Mouse (Mus musculus) testis, postnatal 14 days (tissue): Measurements from ENCODE around the gene Olfr1339.

ENCODE experiments used
- DNase-seq: peaks from one replicate; pipeline ENCODE4 v3.0.0; 2021; ENCODE audit warnings: low spot score

Gene Olfr1339

DNA sequence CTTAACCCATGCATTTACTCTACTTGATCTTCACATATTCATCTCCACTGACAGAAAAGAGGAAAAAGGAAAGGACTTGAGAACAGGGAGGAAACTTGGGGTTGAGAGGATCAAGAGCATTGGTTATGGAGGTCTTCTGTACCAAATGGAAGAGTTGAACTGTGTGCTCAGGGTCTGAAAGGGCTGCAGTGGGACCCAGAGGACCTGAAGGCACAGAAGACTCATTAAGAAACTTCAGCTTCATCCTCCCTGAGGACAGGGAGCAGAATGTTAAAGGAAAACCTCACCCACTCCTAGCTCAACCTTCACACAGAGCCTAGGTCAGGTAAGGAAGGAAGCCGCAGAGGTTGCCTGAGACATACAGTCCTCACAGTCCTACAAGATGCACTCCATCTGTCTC is at the start of gene Olfr1339:
Gene Olfr1339 (plus strand): TSS at position 301 of the 400 bp plus-strand sequence.
- DNase-seq, result no peak

DNA sequence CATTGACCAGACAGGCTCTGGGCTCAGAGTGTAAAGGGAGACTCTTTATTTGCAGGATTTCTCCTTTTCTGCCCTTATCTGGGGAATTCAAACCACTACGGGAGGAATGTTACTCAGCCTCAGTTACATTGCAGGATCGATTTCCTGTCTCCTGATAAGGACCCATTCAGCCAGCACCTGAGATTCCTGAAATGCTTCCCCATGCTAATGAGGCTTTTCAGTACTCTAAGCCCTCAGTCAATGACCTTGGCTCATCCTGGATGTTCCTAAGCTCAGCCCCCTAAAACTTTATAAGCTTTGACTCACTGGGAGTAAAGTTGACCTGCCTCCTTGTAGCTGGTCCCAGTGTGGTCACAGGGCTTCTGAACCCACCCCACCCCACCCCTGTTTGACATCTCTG is 44.9 kb upstream of the Olfr1339 start:
- no peak for DNase-seq

DNA sequence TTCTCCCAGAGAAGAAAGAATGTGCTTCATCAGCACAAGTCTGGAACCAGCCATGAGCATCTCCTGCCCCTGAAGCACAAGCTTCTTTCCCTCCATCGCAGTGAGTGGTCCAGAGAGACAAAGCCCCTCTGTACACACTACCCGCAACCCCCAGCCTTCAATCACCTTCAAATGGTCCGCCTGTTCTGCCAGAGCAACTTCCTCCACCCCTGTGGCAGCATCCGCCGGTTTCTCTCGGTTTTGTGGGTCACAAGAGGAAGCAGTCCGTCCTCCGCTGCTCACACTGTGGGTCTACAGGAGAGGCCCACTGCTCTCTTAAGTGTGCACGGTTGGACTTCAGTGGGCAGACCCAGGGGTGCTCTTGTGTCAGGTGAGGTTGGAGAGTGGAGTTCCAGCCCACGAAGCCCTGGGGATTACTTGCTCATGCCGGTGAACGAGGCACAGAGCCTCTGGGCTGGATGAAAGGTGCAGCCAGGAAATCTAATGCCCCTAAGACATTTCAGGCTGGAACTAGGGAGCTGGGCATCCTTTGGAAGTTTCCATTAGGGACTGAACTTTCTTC is 39.5 kb upstream of the Olfr1339 start, which contains the start of gene Olfr1342:
Gene Olfr1342 (minus strand): TSS at position 345 of the 562 bp plus-strand sequence.
- DNase-seq, result no peak

DNA sequence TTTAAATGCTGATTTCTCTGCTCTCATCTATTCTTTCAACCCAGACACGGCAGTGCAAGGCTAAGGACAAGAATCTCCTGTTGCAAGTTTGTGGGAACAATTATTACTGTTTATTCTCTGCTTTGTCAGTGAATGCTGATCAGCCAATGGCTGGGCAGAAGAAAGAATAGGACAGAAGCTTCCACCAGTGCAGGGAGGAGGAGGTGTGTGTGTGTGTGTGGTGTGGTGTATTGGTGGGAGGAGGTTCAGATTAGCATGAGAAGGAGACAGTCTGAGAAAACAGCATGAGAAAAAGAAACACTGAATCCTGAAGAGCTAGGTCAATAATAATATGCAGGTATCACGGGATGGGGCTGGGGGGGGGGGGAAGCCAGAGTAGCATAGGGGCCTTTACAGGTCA is 38.2 kb upstream of the Olfr1339 start:
- DNase-seq, result no peak

DNA sequence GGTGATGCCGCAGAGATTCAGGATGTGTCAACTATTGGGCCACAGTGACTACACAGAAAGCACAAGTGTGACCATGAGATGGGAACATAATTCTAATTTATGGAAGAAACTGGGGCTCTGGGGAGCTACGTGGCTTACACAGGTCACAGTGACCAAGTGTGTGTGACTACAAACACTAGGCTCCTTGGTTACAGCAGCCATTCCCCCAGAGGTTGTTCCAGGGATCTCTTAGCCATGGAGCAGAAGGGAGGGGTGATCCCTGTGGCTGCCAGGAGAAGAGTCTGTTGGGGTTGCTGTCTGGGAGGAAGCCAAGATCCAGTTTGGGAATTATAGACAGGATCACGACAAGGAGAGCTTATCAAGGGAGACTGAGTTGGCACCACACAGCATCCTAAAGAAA is 28.8 kb upstream of the Olfr1339 start, which contains the start of gene Olfr1341:
Gene Olfr1341 (plus strand): TSS at position 301 of the 400 bp plus-strand sequence.
- DNase-seq, result no peak

DNA sequence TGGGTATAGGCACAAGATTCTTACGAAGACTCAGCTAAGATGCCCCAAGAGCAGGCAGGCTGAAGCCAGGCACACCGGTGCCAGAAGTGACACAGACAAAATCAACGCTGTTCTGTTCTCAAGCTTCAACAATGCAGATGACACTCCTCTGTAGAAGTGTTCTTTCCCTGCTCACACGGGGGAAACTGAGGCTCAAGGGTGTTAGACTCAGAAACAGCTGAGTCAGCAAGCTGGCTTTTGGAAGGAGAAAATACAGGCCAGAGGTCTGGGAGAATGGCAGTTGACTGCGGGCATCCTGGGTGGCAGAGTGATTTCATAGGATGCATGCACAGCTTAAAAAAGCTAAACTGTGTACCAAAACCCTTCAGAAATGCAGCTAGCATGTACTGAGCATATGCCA is 23.9 kb upstream of the Olfr1339 start:
- no peak for DNase-seq

DNA sequence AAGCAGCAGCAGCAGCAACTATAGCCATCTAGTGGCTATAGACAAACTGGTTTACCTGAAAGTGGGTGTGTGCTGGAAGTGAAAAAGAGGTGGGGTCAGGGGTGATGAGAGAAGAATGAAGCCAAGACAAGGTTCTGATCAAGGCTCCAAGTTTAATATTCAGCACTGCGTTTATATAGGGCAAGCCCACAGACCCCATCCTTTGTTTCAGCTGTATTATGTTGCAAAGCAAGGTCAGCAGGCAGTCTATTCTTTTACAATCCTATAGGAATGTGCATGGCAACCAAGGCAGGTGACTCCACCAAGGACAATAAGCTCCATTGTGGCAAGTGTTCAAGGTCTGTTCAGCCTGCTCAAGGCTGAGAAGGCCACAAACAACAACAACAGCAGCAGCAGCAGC is 20.3 kb upstream of the Olfr1339 start:
- no peak for DNase-seq

DNA sequence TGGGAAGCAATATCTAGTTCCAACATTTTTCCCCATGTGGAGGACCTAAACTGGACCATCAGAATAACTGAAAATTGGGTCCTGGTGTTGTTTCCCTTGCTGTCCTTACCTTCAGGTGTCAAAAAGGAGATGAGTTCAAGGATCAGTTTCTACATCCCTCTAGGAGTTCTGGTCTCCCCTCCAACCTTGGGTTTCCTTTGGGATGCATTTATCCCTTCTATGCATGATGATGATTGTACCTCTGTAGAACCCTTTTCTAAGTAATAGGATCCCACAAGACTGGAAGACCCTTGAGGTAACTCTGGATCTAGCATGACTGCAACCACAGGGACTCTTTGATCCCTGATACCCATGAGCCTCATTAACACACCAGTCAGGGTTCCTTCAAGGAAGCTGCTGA is 12.1 kb upstream of the Olfr1339 start, which contains the start of gene Olfr1340:
Gene Olfr1340 (plus strand): TSS at position 301 of the 400 bp plus-strand sequence.
- no peak for DNase-seq

DNA sequence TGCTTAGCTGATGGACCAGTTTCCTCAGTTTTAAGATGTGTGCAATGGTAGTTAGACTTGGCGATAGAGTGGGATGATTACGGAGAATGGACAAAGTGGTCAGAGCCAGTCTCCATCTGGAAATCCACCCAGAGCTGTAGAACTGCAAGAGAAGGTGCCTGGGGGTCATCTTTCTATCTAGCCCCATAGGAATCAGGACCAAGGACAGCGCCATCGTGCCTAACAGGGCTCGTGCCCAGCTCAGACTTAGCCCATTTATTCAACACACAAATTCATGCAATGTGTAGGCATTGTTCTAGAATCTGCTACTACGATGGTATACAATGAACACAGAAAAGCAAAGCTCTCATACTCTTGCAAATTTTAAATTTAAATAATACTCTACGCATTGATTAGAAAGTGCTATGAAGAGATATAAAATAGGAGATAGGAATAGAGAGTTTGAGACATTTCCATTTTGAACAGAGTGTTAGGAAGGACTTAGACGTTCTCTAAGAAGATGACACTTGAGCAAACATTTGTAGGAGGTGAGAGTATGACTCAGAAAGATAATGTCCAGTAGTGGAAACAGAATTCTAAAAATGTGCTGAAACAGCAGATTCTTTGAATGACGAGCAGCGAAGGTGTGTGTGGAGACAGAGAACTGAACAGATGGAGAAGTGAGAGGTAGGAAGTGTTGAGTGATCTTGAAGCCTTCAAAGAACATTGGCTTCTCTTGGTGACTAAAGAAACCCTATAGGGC is 10.1 kb upstream of the Olfr1339 start:
- DNase-seq, result no peak

DNA sequence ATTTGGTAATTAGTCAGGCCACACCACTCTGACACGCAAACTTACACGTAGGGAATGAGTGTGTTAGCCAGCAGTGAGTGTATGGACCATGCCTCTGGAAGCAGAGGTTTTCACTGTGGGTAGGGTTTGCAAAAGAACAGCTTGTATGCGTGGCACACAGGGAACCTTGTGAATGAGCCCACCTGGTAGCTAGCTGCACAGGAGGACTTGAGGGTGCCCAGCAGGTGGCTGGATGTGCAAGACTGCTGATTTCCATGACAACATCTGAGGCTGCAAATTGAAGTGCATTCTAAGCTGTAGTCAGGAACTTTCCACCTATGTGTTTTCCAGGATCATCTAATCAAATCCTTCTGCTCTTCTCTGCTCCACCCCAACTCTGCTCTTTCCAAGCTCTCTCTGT is 7.6 kb downstream of the Olfr1339 start:
- DNase-seq, result no peak

DNA sequence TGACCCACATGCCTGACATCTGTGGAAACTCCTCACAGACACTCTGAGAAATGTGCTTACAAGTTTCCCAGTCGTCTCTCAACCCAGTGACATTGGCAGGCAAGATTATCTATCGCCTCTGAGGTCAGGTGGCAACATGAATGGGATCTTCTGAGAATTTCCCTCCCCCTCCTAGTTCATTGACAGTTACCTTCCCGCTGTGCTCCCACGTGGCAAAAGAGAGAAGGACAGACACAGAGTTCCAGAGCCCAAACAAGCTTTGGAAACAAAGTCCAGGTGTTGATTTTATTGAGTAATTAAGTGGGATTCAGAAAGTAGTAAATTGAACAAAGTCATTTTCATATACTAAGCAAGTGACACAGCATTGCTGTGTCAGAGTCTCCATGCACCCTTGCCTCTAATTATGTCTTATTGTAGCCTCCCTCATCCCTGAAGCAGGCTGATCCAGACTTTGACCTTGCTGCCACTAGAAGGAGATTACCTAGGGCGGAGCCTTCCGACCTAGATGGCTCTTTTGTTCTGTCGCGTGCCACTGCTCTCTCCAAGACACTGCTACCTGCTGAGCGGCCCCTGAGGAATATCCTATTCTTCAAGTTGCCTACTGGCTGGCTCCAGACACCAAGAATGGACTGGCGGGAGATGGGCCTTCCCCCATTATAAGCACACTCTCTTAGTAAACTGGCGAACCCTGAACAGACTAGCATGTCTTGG is 9.2 kb downstream of the Olfr1339 start:
- no peak for DNase-seq

DNA sequence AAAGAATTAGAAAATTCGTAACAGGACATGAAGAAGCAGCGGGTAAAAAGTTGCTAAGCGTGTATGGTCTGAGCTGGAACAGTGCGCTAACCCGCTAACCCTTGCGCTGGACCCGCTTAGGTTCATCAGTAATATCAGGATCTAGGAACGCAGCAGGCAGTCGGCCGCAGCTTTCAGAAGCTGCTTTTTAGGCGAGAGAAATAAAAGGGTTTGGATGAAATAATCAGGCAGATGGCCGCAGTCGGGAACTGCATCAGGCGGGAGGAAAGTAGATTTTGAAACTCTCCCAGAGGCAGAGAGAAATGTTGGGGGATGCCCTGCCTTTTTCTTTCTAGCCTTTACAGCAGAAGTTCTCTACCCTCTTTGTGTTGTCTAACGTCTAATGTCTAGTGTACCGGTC is 9.9 kb downstream of the Olfr1339 start:
- DNase-seq, result no peak

DNA sequence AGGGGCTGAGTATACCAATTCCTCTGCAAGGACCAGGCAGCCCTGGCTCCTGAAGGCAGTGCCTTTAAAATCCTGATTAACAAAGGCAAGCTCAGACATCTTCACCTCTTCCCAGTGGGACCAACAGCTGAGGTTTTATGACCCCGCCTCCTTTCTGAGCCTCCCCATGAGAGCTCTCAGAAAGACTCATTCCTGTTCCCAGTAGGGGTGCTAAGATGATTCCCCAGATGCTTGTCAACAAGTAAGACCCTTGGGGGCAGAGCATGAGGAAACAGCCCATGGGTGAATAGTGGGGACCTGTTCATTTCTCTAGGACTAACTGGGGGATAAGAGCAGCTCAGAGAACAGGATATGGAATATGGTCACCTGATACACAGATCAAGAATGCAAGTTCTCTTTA is 26.7 kb downstream of the Olfr1339 start, which contains the start of gene Olfr1338:
Gene Olfr1338 (minus strand): TSS at position 101 of the 400 bp plus-strand sequence.
- DNase-seq, result no peak

DNA sequence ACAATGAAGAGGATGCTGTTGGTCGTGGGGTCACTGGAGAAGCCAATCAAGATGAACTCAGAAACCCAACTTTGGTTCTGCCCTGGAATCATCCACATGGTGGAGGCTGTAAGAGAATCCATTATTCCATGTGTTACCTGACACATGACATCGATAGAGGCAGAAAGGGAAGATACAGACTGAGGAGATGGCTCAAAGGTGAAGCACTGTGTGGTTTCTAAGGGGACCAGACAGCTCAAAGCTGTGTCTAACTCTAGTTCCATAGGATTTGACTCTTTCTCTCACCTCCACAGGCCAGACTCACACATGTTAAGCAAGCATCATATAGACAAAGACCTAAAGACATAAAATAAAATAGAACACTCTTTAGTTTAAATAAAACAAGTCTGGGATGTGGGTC is 50.5 kb downstream of the Olfr1339 start, which contains the start of gene Olfr1337:
Gene Olfr1337 (minus strand): TSS at position 101 of the 400 bp plus-strand sequence.
- no peak for DNase-seq
